Mouse (Mus musculus) cerebellum, adult (tissue): ENCODE measurements around the gene Tuba1c.
A peak's percentile ranks its signal among the peaks of the same experiment; 100 is the strongest.

Experiments used
- ATAC-seq: cut with Nextera tagmentation; 2 replicates; pipeline ENCODE4 v1.9.2; 2017; ENCODE audit warnings: mild to moderate bottlenecking, moderate library complexity, mixed read lengths; ENCODE audit not compliant: insufficient number of reproducible peaks, low FRiP score, low TSS enrichment

Tuba1c gene

DNA sequence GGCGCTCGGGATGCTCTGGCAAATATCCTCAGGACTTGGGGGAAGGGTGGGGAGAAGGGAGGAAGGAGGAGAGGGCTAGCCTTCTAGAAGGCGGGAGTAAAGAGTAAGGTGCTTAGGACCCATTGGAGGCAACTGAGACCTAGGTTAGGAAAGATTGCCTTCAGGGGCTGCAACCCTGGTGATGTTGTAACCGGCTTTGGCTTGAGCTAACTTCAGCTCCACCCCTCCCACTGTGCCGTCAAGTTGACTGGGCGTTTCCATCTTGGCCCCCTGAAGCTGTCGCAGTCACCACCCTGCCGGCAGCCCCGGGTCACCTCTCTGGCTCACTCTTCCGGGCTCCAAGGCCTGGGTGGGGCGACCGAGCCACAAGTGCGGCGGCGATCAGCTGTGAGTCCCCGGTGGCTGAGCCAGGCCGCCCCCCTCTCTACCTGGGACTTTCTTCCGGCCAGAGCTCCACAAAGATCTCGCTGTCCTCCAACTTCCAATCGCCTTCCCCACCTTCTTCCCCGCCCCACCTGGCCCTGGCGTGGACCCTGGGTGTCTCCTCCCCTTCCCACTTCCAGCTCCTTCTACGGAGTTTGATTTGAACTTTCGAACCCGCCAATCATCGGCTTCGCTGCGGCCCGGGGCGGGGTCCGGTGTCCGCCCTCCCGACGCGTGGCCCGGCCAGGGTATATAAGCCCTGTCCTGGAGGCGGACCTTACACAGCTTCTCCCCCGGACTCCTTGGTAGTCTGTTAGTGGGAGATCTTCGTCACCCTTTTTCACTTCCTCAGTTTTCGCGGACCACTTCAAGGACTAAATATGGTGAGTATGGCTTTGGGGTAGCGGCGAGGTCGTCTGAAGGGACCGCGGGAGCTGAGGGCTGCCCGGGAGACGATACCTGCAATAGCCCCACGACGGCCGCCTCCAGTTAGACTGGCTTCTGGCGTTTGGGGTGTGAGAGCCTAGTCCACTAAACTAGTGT lies at the start of gene Tuba1c:
TSS of gene Tuba1c (plus strand) at position 273 of the 966 bp plus-strand sequence.
- no peak for ATAC-seq

DNA sequence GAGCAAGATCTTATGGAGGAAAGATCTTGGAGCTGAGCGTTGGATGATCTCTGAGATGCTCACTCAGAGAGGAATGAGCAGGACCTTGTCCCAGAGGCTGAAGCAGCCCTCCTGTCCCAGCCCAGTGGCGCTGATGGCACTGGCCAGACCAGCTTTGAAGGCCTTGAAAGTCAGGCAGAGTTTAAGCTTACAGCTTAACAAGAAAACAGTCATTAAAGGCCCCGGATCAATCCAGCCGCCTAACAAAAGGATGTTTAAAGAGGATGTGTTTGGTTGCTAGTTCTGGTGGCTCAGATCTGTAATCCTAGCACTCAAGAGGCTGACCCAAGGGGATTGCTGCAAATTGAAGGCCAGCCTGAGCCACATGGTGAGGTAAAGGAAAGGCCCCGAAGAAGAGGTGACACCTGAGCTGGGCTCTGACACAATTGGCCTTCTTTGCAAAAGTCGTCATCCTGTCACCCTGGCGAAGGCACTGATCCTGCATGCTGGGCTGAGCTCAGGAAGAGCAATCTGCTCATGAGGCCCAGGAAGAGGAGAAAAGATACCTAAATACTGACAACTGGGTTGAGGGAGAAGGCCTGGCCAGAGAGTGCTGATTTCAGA lies 49.6 kb upstream of the Tuba1c start:
- ATAC-seq: no peak

DNA sequence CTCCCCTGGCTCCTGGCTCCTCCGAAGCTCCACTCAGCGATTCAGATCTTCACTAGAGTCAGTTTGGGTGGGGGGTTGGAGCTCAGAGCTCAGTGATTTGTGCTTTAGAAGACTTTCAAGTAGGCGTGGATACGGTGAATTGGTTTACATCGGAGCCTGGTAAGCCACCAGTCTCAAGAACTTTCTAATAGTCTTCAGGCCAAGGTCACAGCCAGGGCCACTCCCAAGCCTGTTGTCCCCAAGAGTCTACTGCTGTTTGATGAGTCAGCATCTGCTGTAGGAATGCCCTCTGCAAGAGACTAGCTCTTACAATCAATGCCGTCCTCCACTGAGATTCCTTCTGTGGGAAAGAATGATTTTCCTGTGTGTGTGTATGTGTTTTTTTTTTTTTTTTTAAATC lies 47.6 kb upstream of the Tuba1c start:
- ATAC-seq: no peak

DNA sequence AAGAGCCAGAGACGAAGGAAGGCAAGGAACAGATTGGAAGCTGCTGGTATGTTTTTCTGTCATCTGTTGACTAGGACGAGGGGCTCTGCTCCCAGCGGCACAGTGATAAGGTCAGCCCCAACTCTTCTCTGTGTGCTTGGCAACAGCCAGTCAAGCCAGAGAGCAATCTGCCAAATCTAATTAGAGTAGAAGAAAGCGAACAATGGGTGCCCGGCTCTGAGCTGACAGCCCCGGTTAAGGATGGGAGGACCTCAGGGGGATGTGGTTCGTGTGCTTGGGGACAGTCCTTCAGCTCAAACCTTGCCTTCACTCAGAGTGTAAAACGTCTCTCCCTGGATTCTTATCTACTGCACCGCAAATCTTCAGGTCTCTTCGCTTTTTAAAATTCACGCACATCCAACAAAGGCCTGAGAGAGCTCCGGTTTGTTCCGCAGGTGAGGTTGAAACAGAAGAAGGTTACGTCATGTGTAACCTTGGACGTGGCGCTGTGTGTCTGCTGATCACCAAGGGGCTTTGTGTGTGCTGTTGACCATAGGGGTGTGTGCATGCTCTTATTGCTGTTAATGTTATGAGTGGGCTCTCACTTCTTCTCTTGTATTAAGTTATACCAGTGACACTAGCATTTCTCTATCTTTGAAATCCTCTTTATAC lies 46.1 kb upstream of the Tuba1c start:
- no peak for ATAC-seq

GRCm38 (mm10) chr15:98984681-98985080 lies 45.0 kb upstream of the Tuba1c start:
- no peak for ATAC-seq

DNA sequence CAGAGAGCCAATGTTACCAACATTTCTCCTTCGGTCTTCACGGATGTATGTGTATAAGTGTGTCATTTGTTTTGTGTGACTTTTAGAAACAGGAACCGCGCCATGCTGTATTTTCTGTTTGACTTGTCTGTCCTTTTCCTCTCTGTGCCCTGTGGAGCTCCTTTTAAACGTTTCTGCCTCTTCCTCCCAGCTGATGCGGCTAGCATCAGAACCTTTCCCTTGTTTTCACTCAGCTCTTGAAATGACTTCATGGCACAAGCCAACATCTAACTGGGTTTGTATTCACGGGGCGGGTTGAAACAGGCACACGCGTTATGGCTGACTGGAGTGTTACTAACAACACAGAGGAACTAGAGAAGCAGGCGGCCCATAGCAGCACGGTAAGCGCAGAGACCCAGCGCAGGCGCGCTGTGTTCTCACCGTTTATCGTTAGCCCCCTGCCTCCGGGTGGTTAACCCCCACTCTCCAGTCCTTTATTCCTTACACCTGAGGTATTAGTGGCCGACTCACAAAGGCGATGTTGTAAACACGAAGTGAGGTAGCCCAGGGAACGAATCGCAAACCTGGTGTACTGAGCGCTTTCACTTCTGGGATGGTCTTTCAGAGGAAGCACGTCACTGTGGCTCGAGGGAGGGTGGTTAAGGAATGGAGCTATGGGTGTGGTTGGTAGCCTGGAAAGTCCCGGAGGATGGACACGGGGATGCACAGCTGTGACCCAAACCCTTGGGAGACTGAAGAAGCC lies 44.3 kb upstream of the Tuba1c start:
- peak; percentile 90 for ATAC-seq

DNA sequence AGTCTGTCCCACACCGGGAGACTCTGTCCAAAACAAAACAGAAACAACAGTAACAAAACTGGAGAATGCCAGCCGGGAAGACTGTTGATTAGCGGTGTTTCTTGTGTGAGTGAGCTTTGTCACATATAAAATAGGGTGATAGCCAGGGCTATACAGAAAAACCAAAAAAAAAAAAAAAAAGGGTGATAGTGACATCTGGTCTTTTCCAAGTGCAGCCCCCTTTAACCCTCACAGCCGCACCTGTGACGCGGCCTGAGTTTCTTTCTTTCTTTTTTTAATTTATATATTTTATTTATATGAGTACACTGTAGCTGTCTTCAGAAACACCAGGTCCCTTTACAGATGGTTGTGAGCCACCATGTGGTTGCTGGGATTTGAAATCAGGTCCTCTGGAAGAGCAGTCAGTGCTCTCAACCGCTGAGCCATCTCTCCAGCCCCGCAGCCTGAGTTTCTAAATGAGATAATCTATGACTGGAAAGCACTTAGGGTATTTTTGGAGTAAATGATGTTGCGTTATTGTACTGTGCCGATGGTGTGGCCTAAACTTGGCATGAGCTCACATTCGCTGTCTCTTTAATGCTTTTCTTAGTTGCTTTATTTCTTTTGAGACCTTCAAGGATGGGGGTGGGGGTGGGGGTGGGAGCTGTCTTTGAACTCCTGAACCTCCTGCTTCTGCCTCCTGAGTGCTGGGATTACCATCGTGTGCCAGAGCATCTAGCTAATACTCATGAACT lies 43.5 kb upstream of the Tuba1c start:
- ATAC-seq: no peak

DNA sequence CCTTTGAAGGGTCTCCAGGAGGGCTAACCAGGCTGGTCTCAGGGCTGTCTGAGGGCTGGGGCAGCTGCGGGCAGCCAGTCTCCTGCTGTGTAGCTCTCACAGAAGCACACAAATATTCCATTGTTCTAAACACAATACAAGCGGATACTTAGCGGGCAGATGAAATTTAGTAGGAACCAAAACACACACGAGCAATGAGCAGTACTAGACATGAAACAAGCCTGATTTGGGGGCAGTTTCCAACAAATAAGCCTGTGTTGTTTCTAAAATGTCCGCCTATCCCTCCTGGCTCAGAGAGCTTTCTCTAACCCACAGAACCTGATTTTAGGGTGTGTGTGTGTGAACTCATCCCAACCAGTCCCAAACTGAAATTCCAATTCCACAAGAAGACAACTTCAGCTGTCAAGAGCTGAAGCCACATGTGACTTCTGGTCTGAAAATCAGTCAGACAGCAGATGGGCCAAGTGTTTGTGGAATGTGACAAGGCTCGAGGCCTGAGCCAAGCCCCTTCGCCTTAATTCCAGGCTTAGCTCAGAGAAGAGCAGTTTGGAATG lies 42.5 kb upstream of the Tuba1c start:
- no peak for ATAC-seq

DNA sequence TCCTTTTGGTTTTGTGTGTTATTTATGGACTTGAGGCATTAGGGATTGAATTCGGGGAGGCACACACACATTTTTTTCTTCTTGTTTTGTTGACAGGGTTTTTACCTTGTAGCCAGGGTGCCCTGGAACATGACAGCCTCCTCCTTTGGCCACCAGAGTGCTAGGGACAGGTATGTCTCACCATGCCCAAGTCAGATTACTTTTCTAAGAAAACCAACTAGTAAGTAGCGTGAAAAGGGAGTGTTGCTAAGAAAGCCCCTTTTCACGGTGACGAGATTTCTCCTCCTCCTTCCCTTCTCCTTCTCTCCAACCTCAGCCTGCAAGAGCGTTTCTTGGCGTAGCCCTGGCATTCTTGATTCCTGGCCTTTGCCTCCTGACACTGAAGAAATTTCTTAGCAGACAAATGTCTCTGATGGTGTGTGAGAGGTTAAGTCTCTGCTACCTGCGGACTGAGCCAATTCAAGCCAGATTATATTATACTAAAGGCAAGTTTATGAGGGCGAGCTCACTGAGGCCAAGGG lies 42.0 kb upstream of the Tuba1c start:
- ATAC-seq: no peak

DNA sequence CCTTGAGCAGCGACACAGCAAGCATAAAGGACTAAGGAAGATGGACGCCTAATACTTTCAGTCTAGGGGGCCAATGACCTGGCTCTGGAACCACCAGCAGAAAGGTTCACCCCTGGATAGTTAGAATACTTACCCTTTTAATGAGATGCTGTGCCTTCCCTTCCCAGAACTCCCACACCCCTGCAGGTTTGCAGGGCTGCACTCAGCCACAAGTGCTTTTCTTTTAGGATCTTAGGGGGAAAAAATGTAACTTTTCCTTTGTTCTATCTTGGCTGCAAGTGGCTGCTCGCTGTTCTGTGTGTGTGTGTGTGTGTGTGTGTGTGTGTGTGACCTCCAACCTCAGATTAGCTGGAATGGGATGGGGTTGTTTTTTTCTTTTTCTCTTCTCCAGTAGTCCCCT lies 40.9 kb upstream of the Tuba1c start:
- ATAC-seq: no peak

DNA sequence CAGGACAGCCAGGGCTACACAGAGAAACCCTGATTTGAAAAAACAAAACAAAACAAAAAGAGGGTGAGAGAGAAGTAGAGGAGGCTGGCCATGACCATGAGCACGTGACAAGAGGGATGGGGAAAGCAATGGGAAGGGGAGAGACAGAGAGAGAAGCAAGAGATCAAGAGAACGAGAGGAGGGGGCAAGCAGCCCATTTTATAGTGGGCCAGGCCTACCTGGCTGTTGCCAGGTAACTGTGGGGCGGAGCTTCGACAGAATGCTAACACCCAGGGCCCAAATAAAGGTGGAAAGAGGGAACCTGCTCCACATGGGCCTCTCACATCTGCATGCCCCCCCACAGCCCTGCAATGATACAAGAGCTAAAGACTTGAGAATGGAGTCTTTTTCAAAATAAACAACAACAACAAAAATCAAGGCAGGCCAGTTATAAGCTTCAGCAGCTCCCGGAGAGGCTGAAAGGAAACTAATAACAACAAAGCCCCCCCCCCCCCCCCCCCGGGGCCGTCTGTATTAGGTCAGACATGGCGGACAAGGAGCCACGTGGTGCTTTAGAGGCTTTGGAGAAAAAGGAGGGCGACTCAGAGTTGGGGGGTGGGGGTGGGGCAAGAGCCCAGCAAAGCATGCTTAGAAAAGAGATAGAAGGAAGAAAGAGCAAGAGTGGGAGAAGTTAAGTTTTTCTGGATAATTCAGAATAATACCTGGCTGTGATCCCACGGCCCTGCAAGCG lies 39.8 kb upstream of the Tuba1c start:
- no peak for ATAC-seq

DNA sequence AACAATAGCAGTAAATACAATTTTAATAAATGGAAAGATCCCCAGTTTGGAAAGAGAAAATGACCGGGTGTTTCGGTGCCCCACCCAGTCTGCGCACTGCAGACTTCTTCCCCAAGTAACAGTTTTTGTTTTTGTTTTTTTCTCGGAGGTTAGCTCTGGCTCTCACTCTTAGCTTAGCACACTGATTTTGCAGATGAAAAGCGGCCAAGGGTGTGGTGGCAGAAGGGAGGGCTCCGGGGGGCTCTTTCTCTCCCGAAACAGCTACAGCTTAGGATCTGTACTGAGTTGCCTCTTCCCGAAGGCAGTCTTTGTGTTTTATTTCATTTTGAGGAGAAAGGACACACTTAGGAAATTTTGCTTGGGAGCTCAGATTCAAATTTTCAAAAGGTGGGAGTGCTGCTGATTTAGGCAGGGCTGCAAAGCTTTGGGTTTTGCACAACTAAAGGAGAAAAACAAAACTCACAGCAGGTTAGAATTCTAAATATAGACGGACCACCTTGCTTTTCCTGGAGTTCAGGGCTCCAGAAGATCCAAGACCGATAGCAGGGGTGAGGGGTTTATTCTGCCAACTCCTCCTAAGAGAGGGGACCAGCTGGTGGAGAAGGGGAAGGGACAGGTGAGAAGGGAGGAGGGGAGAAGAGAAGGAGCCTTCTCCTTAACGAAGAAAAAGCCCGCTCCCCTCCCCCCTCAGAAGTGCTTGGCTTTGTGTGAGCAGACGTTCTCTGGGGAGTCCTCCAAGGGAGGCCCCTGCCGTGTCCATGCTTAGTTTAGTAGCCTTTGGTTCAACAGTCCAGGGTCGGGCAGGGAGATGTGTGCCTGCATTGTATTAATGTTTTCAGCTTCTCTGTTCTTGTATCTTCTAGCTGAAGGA lies 38.8 kb upstream of the Tuba1c start:
- no peak for ATAC-seq

- no peak for ATAC-seq
These were observed 38.1 kb upstream of the Tuba1c start for GRCm38 (mm10) chr15:98991540-98992050.

- peak; percentile 51; the same call in 1 of the 2 replicates for ATAC-seq
These were observed 37.4 kb upstream of the Tuba1c start for GRCm38 (mm10) chr15:98992086-98992912.

GRCm38 (mm10) chr15:98993093-98993793 lies 36.4 kb upstream of the Tuba1c start:
- peak; percentile 76 for ATAC-seq

DNA sequence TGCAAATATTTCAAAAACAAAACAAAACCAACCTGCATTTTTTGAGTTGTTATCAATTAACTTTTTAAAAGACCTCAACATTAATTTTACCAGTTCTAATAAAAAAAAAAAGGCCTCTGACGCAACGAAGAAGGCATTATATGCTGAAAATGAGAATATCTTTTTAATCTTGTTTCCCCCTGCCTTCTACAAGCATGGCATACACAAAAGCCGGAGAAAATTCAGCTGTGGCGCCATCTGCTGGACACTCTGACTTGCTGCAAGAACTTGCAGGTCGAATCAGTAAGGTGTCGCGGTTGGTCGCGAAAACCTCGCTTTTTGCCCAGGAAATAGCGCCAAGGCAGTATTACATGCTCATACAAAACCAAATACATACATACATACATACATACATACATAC lies 35.8 kb upstream of the Tuba1c start:
- no peak for ATAC-seq
